Mouse (Mus musculus): Measurements from ENCODE around the gene Zbtb16.

DNA sequence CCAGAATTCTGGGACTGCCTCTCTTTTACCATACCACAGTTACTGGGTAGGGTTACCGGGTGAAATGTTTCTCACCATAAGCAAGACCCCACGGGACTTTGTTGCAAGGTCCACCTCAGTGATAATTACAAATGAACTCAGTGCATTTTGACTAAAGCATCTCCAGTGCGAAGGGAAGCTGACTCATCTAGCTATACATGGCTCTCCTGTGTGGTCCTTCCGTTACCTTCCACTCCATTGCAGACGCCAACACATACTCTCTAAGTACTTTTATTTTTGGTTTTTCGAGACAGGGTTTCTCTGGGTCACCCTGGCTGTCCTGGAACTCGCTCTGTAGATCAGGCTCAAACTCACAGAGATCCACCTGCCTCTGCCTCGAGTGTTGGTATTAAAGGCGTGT, 19.9 kb downstream of the Zbtb16 start:
- TF ChIP-seq SRF (IDR thresholded peaks at IDR 0.05; ENCODE audit: control insufficient read depth, insufficient read length, low read depth): no peak
- TF ChIP-seq E2F4 (IDR thresholded peaks at IDR 0.05; ENCODE audit: insufficient read depth): no peak
- TF ChIP-seq POLR2A (IDR thresholded peaks at IDR 0.05; ENCODE audit: insufficient read length, low read depth): no peak
- TF ChIP-seq USF1 (IDR thresholded peaks at IDR 0.05; ENCODE audit: low read depth): no peak
- no peak for TF ChIP-seq TCF12 (IDR thresholded peaks at IDR 0.05; ENCODE audit: insufficient read depth, poor library complexity, severe bottlenecking)
- TF ChIP-seq POLR2AphosphoS2 (IDR thresholded peaks at IDR 0.05; ENCODE audit: insufficient read length, low read depth): no peak
- no peak for TF ChIP-seq MAX (IDR thresholded peaks at IDR 0.05; ENCODE audit: low read depth)
- no peak for TF ChIP-seq CEBPB (IDR thresholded peaks at IDR 0.05; ENCODE audit: insufficient read depth, poor library complexity, severe bottlenecking)
- no peak for TF ChIP-seq MYOD1 (IDR thresholded peaks at IDR 0.05; ENCODE audit: control insufficient read depth in 1 of 3, insufficient read length in 2 of 3, low read depth in 2 of 3)
